Comparison of ENCODE assay signal across 8 mouse cellular contexts in the genomic region with DNA sequence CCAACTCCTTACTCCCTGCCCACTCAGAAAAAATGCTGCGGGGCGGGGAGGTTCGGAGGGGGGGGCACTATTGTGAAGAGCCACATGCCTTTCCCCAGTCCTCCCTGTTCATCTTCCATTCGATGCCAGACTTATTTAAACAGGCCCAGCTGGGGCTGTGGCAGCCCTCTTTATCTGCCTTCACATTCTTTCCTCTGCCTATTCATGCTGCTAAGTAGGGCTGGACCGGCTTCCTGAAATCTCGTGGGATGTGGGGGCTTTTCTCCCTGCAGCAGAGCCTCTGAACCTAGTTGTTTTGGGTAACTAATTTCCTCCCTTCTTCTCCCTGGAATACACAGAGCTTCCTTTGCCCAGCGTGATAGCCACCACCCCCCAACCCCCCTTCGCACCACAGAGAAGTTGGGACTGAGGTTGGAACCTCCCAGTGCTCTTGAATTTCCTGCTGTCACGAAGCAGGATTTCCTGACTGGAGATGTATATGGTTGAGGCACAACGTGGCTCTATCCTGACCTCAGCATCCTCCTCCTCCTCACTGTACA.
DNase-seq lines count a peak whose midpoint lies in the region; ATAC-seq and TF ChIP-seq lines count a peak whose summit lies in the region.

No protein-coding gene starts in this region.

- H3K9me3 ChIP-seq in kidney, embryonic 14.5 days (ENCODE audit: control insufficient read depth, low read length) = no peaks in the 10 kb centered on the region; the same call in 1 of the 2 replicates

- ATAC-seq in kidney, embryonic 14.5 days (ENCODE audit: low FRiP score, low TSS enrichment) = peak; percentile 90

- intact Hi-C loops in left cerebral cortex, postnatal 14 days (cut with DNase I) = no loop called here

- H3K4me1 ChIP-seq in kidney, embryonic 14.5 days (ENCODE audit: control insufficient read depth, insufficient read depth, low read length) = peaks cover 16% of the 10 kb centered on the region; the same call in 1 of the 2 replicates
- no peaks in the 10 kb centered on the region for H3K4me1 ChIP-seq in cerebellum, adult 2 months (ENCODE audit: control insufficient read depth, insufficient read depth, low read length)

- H3K27me3 ChIP-seq in kidney, embryonic 14.5 days (ENCODE audit: control insufficient read depth, insufficient read depth, low read length) = no peaks in the 10 kb centered on the region
- H3K27me3 ChIP-seq in cerebellum, adult 2 months (ENCODE audit: control insufficient read depth, insufficient read depth, low read length) = no peaks in the 10 kb centered on the region; the same call in 1 of the 2 replicates

- no peak overlapping the region for H3K4me3 ChIP-seq in kidney, embryonic 14.5 days (ENCODE audit: low read length)
- no peak overlapping the region for H3K4me3 ChIP-seq in cerebellum, adult 2 months (replicated peaks; ENCODE audit: insufficient read depth, low read depth, low read length)

- no peaks in the 10 kb centered on the region for H3K36me3 ChIP-seq in kidney, embryonic 14.5 days (ENCODE audit: control insufficient read depth, insufficient read depth, low read length)

- peak overlapping the region; percentile 84 for H3K27ac ChIP-seq in kidney, embryonic 14.5 days (ENCODE audit: low read depth, low read length)
- H3K27ac ChIP-seq in cerebellum, adult 2 months (ENCODE audit: insufficient read depth, low read length) = no peak overlapping the region

- 12% methylated on average over 10 of the region's 10 CpGs for WGBS in kidney, embryonic 14.5 days
- 18% methylated on average over 10 of the region's 10 CpGs for WGBS in cerebellum, adult 2 months

- 0 out of 2 replicates have a peak overlapping the region, but pooled peaks have one; percentile 19 for H3K4me2 ChIP-seq in kidney, embryonic 14.5 days (replicated peaks; ENCODE audit: low read depth, low read length)

- no peak for TF ChIP-seq CTCF in cerebellum, adult 2 months (IDR thresholded peaks at IDR 0.05; ENCODE audit: borderline replicate concordance, insufficient read depth, low read depth, low read length)

- DNase-seq in adrenal gland, adult 2 months = peak; percentile 58
- DNase-seq in adrenal gland, postnatal 4 days (ENCODE audit: low spot score in 2 of 2) = no peak
- DNase-seq in heart, adult 9 months (ENCODE audit: low spot score in 2 of 2) = peak; percentile 30 to 57
- peak; percentile 76 to 87 for DNase-seq in lung, postnatal 4 days
- no peak for DNase-seq in cerebellum, adult 2 months
- DNase-seq in left cerebral cortex, postnatal 14 days (ENCODE audit: low spot score in 2 of 2) = no peak
- DNase-seq in ovary, postnatal 14 days (ENCODE audit: low spot score) = no peak

- no peak overlapping the region for H3K9ac ChIP-seq in kidney, embryonic 14.5 days (ENCODE audit: low read depth, low read length)

- no peak for TF ChIP-seq POLR2A in cerebellum, adult 2 months (IDR thresholded peaks at IDR 0.05; ENCODE audit: borderline replicate concordance, insufficient read depth, low read length)

Comparison
In these comparisons a context has a peak if more than half of its experiments do, and no peak if none do; other contexts are left out.
1. DNase-seq: peak in adrenal gland, adult 2 months (single experiment), heart, adult 9 months (2 of 2) and lung, postnatal 4 days (2 of 2); none in adrenal gland, postnatal 4 days (0 of 2), cerebellum, adult 2 months (0 of 2), left cerebral cortex, postnatal 14 days (0 of 2) and ovary, postnatal 14 days (single experiment).